Comparison of ENCODE assay signal across 8 mouse cellular contexts in the genomic region with DNA sequence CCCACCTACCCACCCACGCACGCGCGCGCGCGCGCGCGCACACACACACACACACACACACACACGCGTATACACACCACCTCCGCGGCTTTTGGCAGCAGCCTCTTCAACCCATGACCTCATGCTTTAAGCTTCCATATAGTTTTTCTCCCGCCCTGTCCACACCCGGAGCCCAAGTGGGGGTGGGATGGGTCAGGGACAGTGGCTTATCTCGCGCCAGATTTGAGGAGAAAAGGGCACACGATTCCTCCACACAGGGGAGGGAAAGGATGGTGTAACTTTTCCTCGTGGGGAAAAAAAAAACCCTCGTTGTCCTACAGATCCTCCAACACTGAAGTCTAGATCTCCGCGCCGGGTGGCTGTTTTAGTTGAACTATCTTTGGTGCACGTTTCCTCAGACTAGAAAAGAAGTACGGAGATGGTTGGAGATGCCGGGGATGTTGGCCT.
A peak's percentile ranks its signal among the peaks of the same experiment; 100 is the strongest.
DNase-seq lines count a peak whose midpoint lies in the region; ATAC-seq lines count a peak whose summit lies in the region.

No protein-coding gene starts in this region.

- H3K4me2 ChIP-seq in liver, embryonic 11.5 days = peak overlapping the region; percentile 96

- H3K27me3 ChIP-seq in megakaryocyte, embryonic 14.5 days (replicated peaks) = peaks cover 32% of the 10 kb centered on the region
- no peaks in the 10 kb centered on the region for H3K27me3 ChIP-seq in heart, embryonic 10.5 days (ENCODE audit: insufficient read depth, poor library complexity, severe bottlenecking)
- H3K27me3 ChIP-seq in liver, embryonic 11.5 days (replicated peaks; ENCODE audit: control insufficient read depth, insufficient read depth, low read length) = peaks cover 15% of the 10 kb centered on the region

- H3K27ac ChIP-seq in heart, embryonic 10.5 days = peak overlapping the region; percentile 92
- no peak overlapping the region for H3K27ac ChIP-seq in liver, embryonic 11.5 days (ENCODE audit: low read depth, low read length)

- H3K4me3 ChIP-seq in megakaryocyte, embryonic 14.5 days (replicated peaks) = peak overlapping the region; percentile 95
- peak overlapping the region; percentile 79 for H3K4me3 ChIP-seq in heart, embryonic 10.5 days
- peak overlapping the region; percentile 64 for H3K4me3 ChIP-seq in liver, embryonic 11.5 days (ENCODE audit: low read depth, low read length)

- ATAC-seq in megakaryocyte, adult 5-6 weeks (ENCODE audit: poor library complexity, severe bottlenecking) = no peak
- no peak for ATAC-seq in liver, embryonic 11.5 days (replicated peaks; ENCODE audit: low FRiP score)

- H3K9me3 ChIP-seq in megakaryocyte, embryonic 14.5 days = no peaks in the 10 kb centered on the region
- no peaks in the 10 kb centered on the region for H3K9me3 ChIP-seq in heart, embryonic 10.5 days
- no peaks in the 10 kb centered on the region for H3K9me3 ChIP-seq in liver, embryonic 11.5 days (ENCODE audit: control insufficient read depth, low read length)

- H3K4me1 ChIP-seq in megakaryocyte, embryonic 14.5 days = peaks cover 44% of the 10 kb centered on the region
- peaks cover 27% of the 10 kb centered on the region for H3K4me1 ChIP-seq in heart, embryonic 10.5 days
- peaks cover 9% of the 10 kb centered on the region for H3K4me1 ChIP-seq in liver, embryonic 11.5 days (replicated peaks; ENCODE audit: control insufficient read depth, insufficient read depth, low read length)

- DNase-seq in adrenal gland, adult (ENCODE audit: inconsistent age in 2 of 2, low spot score in 1 of 2) = peak; percentile 65 to 81
- no peak for DNase-seq in adrenal gland, postnatal 4 days (ENCODE audit: low spot score in 2 of 2)
- DNase-seq in heart, embryonic 10.5 days (ENCODE audit: low spot score) = no peak
- peak; percentile 50 for DNase-seq in liver, embryonic 11.5 days (ENCODE audit: low spot score)
- peak; percentile 60 for DNase-seq in retina, postnatal 1 day
- no peak for DNase-seq in urinary bladder, postnatal 36 days (ENCODE audit: low spot score in 2 of 2)

- H3K36me3 ChIP-seq in megakaryocyte, embryonic 14.5 days (replicated peaks; ENCODE audit: low read length) = no peaks in the 10 kb centered on the region
- no peaks in the 10 kb centered on the region for H3K36me3 ChIP-seq in heart, embryonic 10.5 days
- no peaks in the 10 kb centered on the region for H3K36me3 ChIP-seq in liver, embryonic 11.5 days (ENCODE audit: control insufficient read depth, insufficient read depth, low read length)

- under 1% methylated on average over 27 of the region's 27 CpGs for WGBS in heart, embryonic 10.5 days
- WGBS in liver, embryonic 11.5 days = 5% methylated on average over 27 of the region's 27 CpGs

- H3K9ac ChIP-seq in liver, embryonic 11.5 days (ENCODE audit: low read depth, low read length) = no peak overlapping the region; the same call in 1 of the 2 replicates

Comparison
In these comparisons a context has a peak if more than half of its experiments do, and no peak if none do; other contexts are left out.
1. DNase-seq: peak in adrenal gland, adult (2 of 2), liver, embryonic 11.5 days (single experiment) and retina, postnatal 1 day (single experiment); none in adrenal gland, postnatal 4 days (0 of 2), heart, embryonic 10.5 days (single experiment) and urinary bladder, postnatal 36 days (0 of 2).
2. Peak in every context shown above with its lines, with median percentiles within 50 percentile points of each other: H3K4me3 ChIP-seq.